Mouse (Mus musculus) spleen, adult 2 months (tissue): ENCODE results near the gene Gm21083.
"Not testable (repeated sequence)": the region's sequence is repeated elsewhere in the genome, so short reads cannot be mapped to it uniquely, and the experiment has no call there.

Experiments
- CTCF ChIP-seq: fragments of 200-500 bp; IDR thresholded peaks from 2 replicates; pipeline ENCODE4 v1.5.1; 2011; ENCODE audit warnings: mild to moderate bottlenecking, inconsistent platforms; ENCODE audit not compliant: insufficient read depth, insufficient read length, insufficient replicate concordance; ENCODE audit errors: extremely low read depth
- POLR2A ChIP-seq: fragments of 200-500 bp; IDR thresholded peaks from 2 replicates; pipeline ENCODE4 v1.6.1; 2011; ENCODE audit warnings: low read depth, low read length, inconsistent platforms

DNA sequence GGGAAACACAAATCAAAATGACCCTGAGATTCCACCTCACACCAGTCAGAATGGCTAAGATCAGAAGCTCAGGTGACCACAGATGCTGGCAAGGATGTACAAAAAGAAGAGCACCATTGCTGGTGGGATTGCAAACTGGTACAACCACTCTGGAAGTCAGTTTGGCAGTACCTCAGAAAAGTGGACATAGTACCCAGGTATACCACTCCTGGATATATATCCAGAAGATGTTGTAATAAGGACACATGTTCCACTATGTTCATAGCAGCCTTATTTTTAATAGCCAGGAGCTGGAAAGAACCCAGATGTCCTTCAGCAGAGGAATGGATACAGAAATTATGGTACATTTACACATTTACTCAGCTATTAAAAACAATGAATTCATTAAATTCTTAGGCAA, 21.7 kb downstream of the Gm21083 start:
- TF ChIP-seq POLR2A, CTCF: not testable (repeated sequence)
